Mouse (Mus musculus) hindbrain, embryonic 13.5 days (tissue): ENCODE measurements around the gene Auts2. TPM values are rescaled to one million over a fixed set of nuclear protein-coding genes. Genes with fewer than 3 reads are reported as not detected.

Source experiments
- ATAC-seq: fragments of 200-750 bp; cut with Nextera tagmentation; 2 replicates; pipeline ENCODE4 v1.8.0; 2017; ENCODE audit warnings: moderate TSS enrichment; ENCODE audit not compliant: low FRiP score
- H3K27ac ChIP-seq: fragments of 300-500 bp; sonication (generic); 2 replicates; pipeline ENCODE4 v1.5.1; 2015; ENCODE audit warnings: inconsistent platforms, mild to moderate bottlenecking, moderate library complexity
- H3K27me3 ChIP-seq: fragments of 300-500 bp; sonication (generic); 2 replicates; pipeline ENCODE4 v1.6.1; 2015; ENCODE audit warnings: mild to moderate bottlenecking, inconsistent platforms
- H3K36me3 ChIP-seq: fragments of 300-500 bp; sonication (generic); 2 replicates; pipeline ENCODE4 v1.6.1; 2015; ENCODE audit warnings: mild to moderate bottlenecking, inconsistent platforms
- H3K4me1 ChIP-seq: fragments of 300-500 bp; sonication (generic); replicated peaks from 2 replicates; pipeline ENCODE4 v1.6.1; 2015; ENCODE audit warnings: inconsistent platforms
- H3K4me2 ChIP-seq: fragments of 300-500 bp; sonication (generic); 2 replicates; pipeline ENCODE4 v1.6.1; 2015; ENCODE audit warnings: inconsistent platforms, mild to moderate bottlenecking, moderate library complexity
- H3K4me3 ChIP-seq: fragments of 300-500 bp; sonication (generic); 2 replicates; pipeline ENCODE4 v1.5.1; 2015; ENCODE audit warnings: mild to moderate bottlenecking, inconsistent platforms
- H3K9ac ChIP-seq: fragments of 300-500 bp; sonication (generic); 2 replicates; pipeline ENCODE4 v1.6.1; 2015; ENCODE audit warnings: mild to moderate bottlenecking, inconsistent platforms
- H3K9me3 ChIP-seq: fragments of 300-500 bp; sonication (generic); 2 replicates; pipeline ENCODE4 v1.6.1; 2016; ENCODE audit warnings: inconsistent platforms
- WGBS: fragments of 180-500 bp; shearing (Covaris S2); methylation state at CpG from one replicate; pipeline ENCODE4 v1.1.7; 2015; 5-methylcytosine and 5-hydroxymethylcytosine counted together
- polyA plus RNA-seq: library from polyadenylated mRNA; unstranded; fragments of >200 nt; fragmentation: Nextera tagmentation; extraction: Ambion mirVana; gene quantifications from 2 replicates; pipeline ENCODE4 v1.2.1, GENCODE M21; 2015

Gene Auts2
- polyA plus RNA-seq, 1 experiment from 2014 or later = 89.9 TPM

GRCm38 (mm10) chr5:131679523-131679922 is 863.6 kb downstream of the Auts2 start:
- Histone ChIP-seq H3K4me3 (no peak overlapping the region), H3K9ac (no peak overlapping the region), H3K27me3 (no peaks in the 10 kb centered on the region), H3K36me3 (peaks cover 6% of the 10 kb centered on the region; the same call in 1 of the 2 replicates), H3K4me1 (peaks cover 39% of the 10 kb centered on the region), H3K27ac (peak overlapping the region; percentile 90), H3K9me3 (no peaks in the 10 kb centered on the region), H3K4me2 (no peak overlapping the region)
- no peak for ATAC-seq
- 87% methylated on average over 1 of the region's 1 CpGs for WGBS

DNA sequence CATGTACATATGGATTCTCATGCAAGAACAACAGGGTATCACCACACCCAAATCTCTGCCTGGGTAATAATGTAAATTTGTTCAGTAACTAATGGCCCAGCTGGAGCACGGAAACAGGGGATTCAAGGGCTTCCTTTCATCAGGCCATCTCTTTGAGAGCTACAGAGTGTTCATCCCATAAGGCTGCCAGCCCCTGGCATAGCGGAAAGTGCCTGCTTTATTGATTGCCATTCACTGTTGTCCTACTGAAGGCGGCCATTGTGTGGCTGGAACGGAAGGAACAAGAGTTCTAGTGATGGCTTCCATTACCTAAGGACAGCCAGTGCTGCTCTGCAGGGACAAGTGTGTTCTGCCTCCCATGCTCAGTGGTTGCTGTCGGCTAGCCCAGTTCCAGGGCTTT is 865.6 kb downstream of the Auts2 start:
- Histone ChIP-seq H3K27ac (no peak overlapping the region), H3K9me3 (no peaks in the 10 kb centered on the region), H3K4me2 (no peak overlapping the region), H3K27me3 (no peaks in the 10 kb centered on the region), H3K4me1 (peaks cover 39% of the 10 kb centered on the region), H3K36me3 (no peaks in the 10 kb centered on the region), H3K9ac (no peak overlapping the region), H3K4me3 (no peak overlapping the region)
- ATAC-seq = no peak
- WGBS = 57% methylated on average over 5 of the region's 5 CpGs

DNA sequence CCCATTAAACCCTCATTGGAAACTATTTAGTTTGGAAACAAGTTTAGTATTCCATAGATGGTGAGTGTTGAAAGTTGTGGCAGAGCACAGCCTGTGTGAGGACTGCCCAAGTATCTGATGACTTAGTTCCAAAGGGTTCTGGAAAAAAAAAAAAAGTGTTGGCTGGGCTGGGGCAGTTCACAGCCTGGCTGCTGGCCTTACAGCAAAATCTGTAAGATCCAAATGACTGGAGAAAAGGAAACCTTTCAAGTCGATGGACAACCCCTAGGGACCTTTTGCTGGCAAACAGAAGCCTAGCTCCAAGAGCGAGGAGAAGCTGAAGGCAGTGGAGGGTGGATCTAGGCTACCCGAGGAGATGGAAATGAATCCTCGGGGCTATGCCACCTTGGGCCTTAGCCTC is 869.4 kb downstream of the Auts2 start:
- WGBS = 77% methylated on average over 4 of the region's 4 CpGs

GRCm38 (mm10) chr5:131665068-131665467 is 878.1 kb downstream of the Auts2 start:
- Histone ChIP-seq H3K4me1 (peaks cover 26% of the 10 kb centered on the region), H3K9me3 (no peaks in the 10 kb centered on the region), H3K9ac (no peak overlapping the region), H3K27ac (no peak overlapping the region), H3K4me3 (no peak overlapping the region), H3K4me2 (no peak overlapping the region), H3K36me3 (peaks cover 3% of the 10 kb centered on the region), H3K27me3 (no peaks in the 10 kb centered on the region)
- no peak for ATAC-seq
- 50% methylated on average over 8 of the region's 8 CpGs for WGBS

More for the DNA sequence above, 869.4 kb downstream of the Auts2 start:
- Histone ChIP-seq H3K27ac (no peak overlapping the region), H3K9ac (no peak overlapping the region), H3K4me3 (no peak overlapping the region), H3K36me3 (no peaks in the 10 kb centered on the region), H3K9me3 (no peaks in the 10 kb centered on the region), H3K4me1 (peaks cover 8% of the 10 kb centered on the region; the same call in 1 of the 2 replicates), H3K27me3 (no peaks in the 10 kb centered on the region), H3K4me2 (no peak overlapping the region)
- no peak for ATAC-seq

- Histone ChIP-seq H3K4me1 (peaks cover 26% of the 10 kb centered on the region), H3K36me3 (peaks cover 3% of the 10 kb centered on the region), H3K9ac (no peak overlapping the region), H3K4me3 (no peak overlapping the region), H3K9me3 (no peaks in the 10 kb centered on the region), H3K27ac (no peak overlapping the region), H3K4me2 (no peak overlapping the region), H3K27me3 (no peaks in the 10 kb centered on the region)
- WGBS = 75% methylated on average over 7 of the region's 7 CpGs
- no peak for ATAC-seq
These were observed 878.5 kb downstream of the Auts2 start for GRCm38 (mm10) chr5:131664657-131665056.

- Histone ChIP-seq H3K4me1 (peaks cover 40% of the 10 kb centered on the region), H3K36me3 (peaks cover 3% of the 10 kb centered on the region), H3K4me3 (no peak overlapping the region), H3K27ac (no peak overlapping the region), H3K4me2 (no peak overlapping the region), H3K9ac (no peak overlapping the region), H3K9me3 (no peaks in the 10 kb centered on the region), H3K27me3 (no peaks in the 10 kb centered on the region)
- 69% methylated on average over 2 of the region's 2 CpGs for WGBS
- ATAC-seq = no peak
These were observed 880.5 kb downstream of the Auts2 start for GRCm38 (mm10) chr5:131662657-131663056.

DNA sequence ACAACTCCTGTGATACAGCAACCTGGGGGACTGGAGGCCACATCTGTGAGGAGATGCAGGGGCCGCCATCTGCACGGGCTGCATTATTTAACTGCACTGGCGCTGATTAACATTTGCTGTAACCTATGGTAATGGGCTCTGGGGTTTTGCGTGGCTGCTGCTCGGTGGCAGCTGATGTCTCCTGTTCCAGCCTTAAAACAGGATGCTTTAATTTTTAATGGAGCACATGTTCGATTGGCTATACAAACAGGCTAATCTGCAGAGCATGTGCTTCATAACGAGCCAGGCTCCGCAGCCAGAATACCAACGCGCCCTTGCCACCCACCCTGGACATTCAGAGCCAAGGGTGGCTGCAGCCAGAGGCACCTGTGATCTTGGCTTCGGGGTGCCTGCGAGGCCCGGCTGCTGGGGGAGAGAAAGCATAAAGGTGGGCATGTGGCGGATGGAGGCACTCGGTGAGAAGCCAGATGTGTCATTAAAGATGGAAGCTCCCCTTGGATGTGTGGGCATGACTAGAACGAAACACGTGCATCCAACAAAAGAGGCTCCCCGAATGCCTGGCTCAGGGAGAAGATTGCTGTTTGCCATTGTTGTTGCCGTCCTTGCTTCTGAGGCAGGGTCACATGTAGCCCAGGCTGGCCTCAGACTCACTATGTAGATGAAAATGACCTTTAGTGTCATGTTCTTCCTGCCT is 884.2 kb downstream of the Auts2 start:
- Histone ChIP-seq H3K27ac (peak overlapping the region; percentile 86), H3K9ac (no peak overlapping the region), H3K4me3 (no peak overlapping the region), H3K36me3 (peaks cover 3% of the 10 kb centered on the region), H3K4me2 (0 out of 2 replicates have a peak overlapping the region, but pooled peaks have one; percentile 8), H3K4me1 (peaks cover 35% of the 10 kb centered on the region), H3K27me3 (no peaks in the 10 kb centered on the region), H3K9me3 (no peaks in the 10 kb centered on the region)
- peak; percentile 81 for ATAC-seq
- WGBS = 50% methylated on average over 19 of the region's 19 CpGs

GRCm38 (mm10) chr5:131654206-131654605 is 888.9 kb downstream of the Auts2 start:
- no peaks in the 10 kb centered on the region for H3K27me3 ChIP-seq
- H3K4me3 ChIP-seq = no peak overlapping the region
- H3K9me3 ChIP-seq = no peaks in the 10 kb centered on the region
- no peak overlapping the region for H3K4me2 ChIP-seq
- H3K4me1 ChIP-seq = peaks cover 49% of the 10 kb centered on the region
- H3K36me3 ChIP-seq = no peaks in the 10 kb centered on the region
- no peak for ATAC-seq
- no peak overlapping the region for H3K27ac ChIP-seq
- WGBS = 60% methylated on average over 7 of the region's 7 CpGs
- H3K9ac ChIP-seq = no peak overlapping the region

GRCm38 (mm10) chr5:131650381-131650891 is 892.7 kb downstream of the Auts2 start:
- 27% methylated on average over 11 of the region's 11 CpGs for WGBS
- Histone ChIP-seq H3K27ac (peak overlapping the region; percentile 36; the same call in 1 of the 2 replicates), H3K9me3 (no peaks in the 10 kb centered on the region), H3K4me3 (no peak overlapping the region), H3K4me1 (peaks cover 61% of the 10 kb centered on the region), H3K36me3 (no peaks in the 10 kb centered on the region), H3K27me3 (no peaks in the 10 kb centered on the region), H3K4me2 (no peak overlapping the region), H3K9ac (no peak overlapping the region)
- no peak for ATAC-seq

DNA sequence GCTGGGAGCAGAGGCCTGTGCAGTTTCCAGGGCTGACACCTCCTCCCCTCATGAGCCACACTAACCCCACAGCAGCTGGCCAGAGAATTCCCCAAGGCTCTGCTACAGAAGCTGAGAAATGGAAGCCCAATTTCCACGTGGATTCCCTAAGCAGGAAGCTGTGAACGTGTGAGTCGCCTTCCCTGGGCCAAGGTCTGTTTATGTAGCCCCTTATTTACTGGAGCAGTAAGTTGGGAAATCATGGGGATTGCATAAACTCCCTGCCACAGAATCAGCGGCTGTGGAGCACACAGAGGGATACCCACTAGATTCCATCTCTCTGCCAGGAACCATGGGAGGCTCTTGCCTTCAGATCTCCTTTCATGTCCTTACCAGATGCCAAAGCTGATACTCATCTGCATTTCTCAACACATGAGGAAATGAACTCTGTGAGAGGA is 895.4 kb downstream of the Auts2 start:
- no peaks in the 10 kb centered on the region for H3K27me3 ChIP-seq
- no peaks in the 10 kb centered on the region for H3K9me3 ChIP-seq
- H3K4me2 ChIP-seq = no peak overlapping the region
- no peak overlapping the region for H3K9ac ChIP-seq
- H3K4me1 ChIP-seq = peaks cover 74% of the 10 kb centered on the region
- H3K27ac ChIP-seq = peak overlapping the region; percentile 49
- no peak for ATAC-seq
- WGBS = 15% methylated on average over 4 of the region's 4 CpGs
- no peak overlapping the region for H3K4me3 ChIP-seq
- H3K36me3 ChIP-seq = no peaks in the 10 kb centered on the region

- Histone ChIP-seq H3K9ac (no peak overlapping the region), H3K27ac (peak overlapping the region; percentile 49)
- 39% methylated on average over 4 of the region's 4 CpGs for WGBS
These were observed 896.0 kb downstream of the Auts2 start for GRCm38 (mm10) chr5:131647104-131647682.

GRCm38 (mm10) chr5:131646192-131646775 is 896.9 kb downstream of the Auts2 start:
- no peak for ATAC-seq
- no peaks in the 10 kb centered on the region for H3K9me3 ChIP-seq
- H3K4me2 ChIP-seq = no peak overlapping the region
- no peaks in the 10 kb centered on the region for H3K27me3 ChIP-seq
- no peak overlapping the region for H3K9ac ChIP-seq
- peak overlapping the region; percentile 70 for H3K27ac ChIP-seq
- 24% methylated on average over 10 of the region's 10 CpGs for WGBS
- no peak overlapping the region for H3K4me3 ChIP-seq
- no peaks in the 10 kb centered on the region for H3K36me3 ChIP-seq
- peaks cover 88% of the 10 kb centered on the region for H3K4me1 ChIP-seq

More at GRCm38 (mm10) chr5:131647104-131647682, 896.0 kb downstream of the Auts2 start:
- Histone ChIP-seq H3K4me3 (no peak overlapping the region), H3K27me3 (no peaks in the 10 kb centered on the region), H3K36me3 (no peaks in the 10 kb centered on the region), H3K4me1 (peaks cover 79% of the 10 kb centered on the region), H3K9me3 (no peaks in the 10 kb centered on the region), H3K4me2 (no peak overlapping the region)
- no peak for ATAC-seq
